Mouse (Mus musculus) CD4-positive, CD25-positive, alpha-beta regulatory T cell, adult 2 months (primary cell): ENCODE results near the gene Sox15.

Source experiments
- DNase-seq: peaks from one replicate; pipeline ENCODE4 v3.0.0-alpha.2; 2012; ENCODE audit warnings: low read depth, low spot score

Sox15 gene

GRCm38 (mm10) chr11:69633128-69633866, 21.8 kb upstream of the Sox15 start:
- no peak for DNase-seq

GRCm38 (mm10) chr11:69635471-69635870, 19.6 kb upstream of the Sox15 start:
- no peak for DNase-seq

- no peak for DNase-seq
Measured at GRCm38 (mm10) chr11:69645860-69646259, 9.3 kb upstream of the Sox15 start.

- DNase-seq: no peak
Measured at GRCm38 (mm10) chr11:69653399-69653798, 1.7 kb upstream of the Sox15 start.

- no peak for DNase-seq
Measured at GRCm38 (mm10) chr11:69654760-69655159, 354 bp upstream of the Sox15 start.

- no peak for DNase-seq
Measured at GRCm38 (mm10) chr11:69656065-69656455, 946 bp downstream of the Sox15 start.

- DNase-seq: peak; percentile 79
Measured at GRCm38 (mm10) chr11:69656617-69657461, 1.7 kb downstream of the Sox15 start.

- no peak for DNase-seq
Measured at GRCm38 (mm10) chr11:69657462-69657881, 2.4 kb downstream of the Sox15 start.

GRCm38 (mm10) chr11:69661221-69661881, 6.2 kb downstream of the Sox15 start:
- DNase-seq: no peak

- peak; percentile 97 for DNase-seq
Measured at GRCm38 (mm10) chr11:69662213-69662966, 7.3 kb downstream of the Sox15 start, which contains the start of gene Mpdu1. TSS of gene Mpdu1 (minus strand) at chr11:69662642.

GRCm38 (mm10) chr11:69662967-69663671, 8.0 kb downstream of the Sox15 start:
- no peak for DNase-seq

- no peak for DNase-seq
Measured at GRCm38 (mm10) chr11:69663795-69664194, 8.7 kb downstream of the Sox15 start.

- DNase-seq: no peak
Measured at GRCm38 (mm10) chr11:69664841-69665240, 9.7 kb downstream of the Sox15 start.

GRCm38 (mm10) chr11:69665457-69665960, 10.4 kb downstream of the Sox15 start:
- DNase-seq: no peak

- DNase-seq: peak; percentile 70
Measured at GRCm38 (mm10) chr11:69665961-69666664, 11.0 kb downstream of the Sox15 start, which contains the start of gene Cd68. TSS of gene Cd68 (minus strand) at chr11:69666153.

GRCm38 (mm10) chr11:69666665-69667005, 11.5 kb downstream of the Sox15 start:
- no peak for DNase-seq

- peak; percentile 98 for DNase-seq
Measured at GRCm38 (mm10) chr11:69670786-69671725, 15.9 kb downstream of the Sox15 start.

- no peak for DNase-seq
Measured at GRCm38 (mm10) chr11:69671726-69672124, 16.6 kb downstream of the Sox15 start.

GRCm38 (mm10) chr11:69672211-69672706, 17.1 kb downstream of the Sox15 start, which contains the start of gene Eif4a1:
TSS of gene Eif4a1 (minus strand) at chr11:69672423.
- peak; percentile 100 for DNase-seq
